Mouse (Mus musculus): Measurements from ENCODE around the gene Gng3. TPM values are rescaled to one million over a fixed set of nuclear protein-coding genes. Genes with fewer than 3 reads are reported as not detected.

The Gng3 gene
- polyA plus RNA-seq, 1 experiment from 2014 or later = 39.8 TPM

DNA sequence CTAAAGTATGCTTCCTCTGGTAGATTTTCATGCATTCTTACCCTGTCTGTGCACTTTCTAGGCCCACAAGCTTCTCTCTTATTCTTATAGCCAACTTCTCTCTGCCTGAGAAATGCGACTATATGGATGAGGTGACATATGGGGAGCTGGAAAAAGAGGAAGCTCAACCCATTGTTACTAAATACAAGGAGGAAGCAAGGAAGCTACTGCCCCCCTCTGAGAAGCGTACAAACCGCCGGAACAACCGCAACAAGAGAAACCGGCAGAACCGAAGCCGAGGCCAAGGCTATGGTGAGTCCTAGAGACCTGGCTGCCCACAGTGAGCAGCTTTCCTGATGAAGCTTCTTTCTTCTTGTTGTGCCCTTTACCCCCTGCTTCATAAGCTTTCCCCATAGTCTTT, 9.3 kb downstream of the Gng3 start, which contains the start of gene AC129217.1:
Gene AC129217.1, plus strand, starts transcription at position 114 of the 400 bp plus-strand sequence.
- Histone ChIP-seq H3K9ac (replicated peaks; ENCODE audit: low read length) (no peak within 1 kb of the TSS), H3K4me3 (ENCODE audit: low read depth, low read length) (no peak within 1 kb of the TSS), H3K9me3 (replicated peaks; ENCODE audit: control insufficient read depth, low read length) (no peaks in the 10 kb centered on the region), H3K4me1 (ENCODE audit: control insufficient read depth, insufficient read depth, low read length) (no peaks in the 10 kb centered on the region), H3K27me3 (ENCODE audit: control insufficient read depth, insufficient read depth, low read length) (no peaks in the 10 kb centered on the region), H3K4me2 (ENCODE audit: low read depth, low read length) (no peak within 1 kb of the TSS), H3K36me3 (replicated peaks; ENCODE audit: control insufficient read depth, insufficient read depth, low read depth, low read length) (peaks cover 48% of the 10 kb centered on the region), H3K27ac (replicated peaks; ENCODE audit: low read depth, low read length) (no peak within 1 kb of the TSS)
- no peak for DNase-seq (ENCODE audit: low spot score)
- 89% methylated on average over 8 of the region's 8 CpGs for WGBS
- ATAC-seq (replicated peaks; ENCODE audit: insufficient number of reproducible peaks, low FRiP score, low TSS enrichment, low read depth) = no peak

DNA sequence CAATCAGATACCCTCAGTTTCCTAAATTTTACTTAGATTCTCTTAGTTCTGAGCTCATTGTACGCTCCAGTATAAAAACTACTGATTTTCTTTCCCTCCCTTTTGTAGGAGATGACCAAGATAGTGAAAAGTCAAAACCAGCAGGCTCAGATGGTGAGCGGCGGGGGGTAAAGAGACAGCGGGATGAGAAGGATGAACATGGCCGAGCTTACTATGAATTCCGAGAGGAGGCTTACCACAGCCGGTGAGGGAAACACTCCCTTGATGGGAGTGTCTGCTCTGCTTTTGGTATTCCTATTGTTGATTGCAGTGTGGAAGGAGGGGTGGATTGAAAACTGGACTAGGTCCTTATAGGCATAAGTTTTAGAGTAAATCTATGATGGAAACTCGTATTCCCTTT, 16.3 kb downstream of the Gng3 start:
- no peak for ATAC-seq (replicated peaks; ENCODE audit: insufficient number of reproducible peaks, low FRiP score, low TSS enrichment, low read depth)
- no peaks in the 10 kb centered on the region for H3K9me3 ChIP-seq (replicated peaks; ENCODE audit: control insufficient read depth, low read length)

GRCm38 (mm10) chr19:8821146-8821545, 17.8 kb downstream of the Gng3 start:
- ATAC-seq (replicated peaks; ENCODE audit: insufficient number of reproducible peaks, low FRiP score, low TSS enrichment, low read depth) = no peak
- 2% methylated on average over 7 of the region's 7 CpGs for WGBS
- H3K36me3 ChIP-seq (replicated peaks; ENCODE audit: control insufficient read depth, insufficient read depth, low read depth, low read length) = peaks cover 17% of the 10 kb centered on the region
- H3K4me1 ChIP-seq (ENCODE audit: control insufficient read depth, insufficient read depth, low read length) = no peaks in the 10 kb centered on the region; the same call in 1 of the 2 replicates
- H3K4me2 ChIP-seq (ENCODE audit: low read depth, low read length) = peak overlapping the region; percentile 83
- H3K4me3 ChIP-seq (ENCODE audit: low read depth, low read length) = peak overlapping the region; percentile 99
- DNase-seq (ENCODE audit: low spot score) = no peak
- no peaks in the 10 kb centered on the region for H3K27me3 ChIP-seq (ENCODE audit: control insufficient read depth, insufficient read depth, low read length)
- H3K9ac ChIP-seq (replicated peaks; ENCODE audit: low read length) = peak overlapping the region; percentile 96
- H3K9me3 ChIP-seq (replicated peaks; ENCODE audit: control insufficient read depth, low read length) = no peaks in the 10 kb centered on the region
- H3K27ac ChIP-seq (replicated peaks; ENCODE audit: low read depth, low read length) = no peak overlapping the region

More for the DNA sequence above, 16.3 kb downstream of the Gng3 start:
- WGBS = 85% methylated on average over 8 of the region's 8 CpGs
- Histone ChIP-seq H3K4me2 (ENCODE audit: low read depth, low read length) (peak overlapping the region; percentile 83), H3K4me3 (ENCODE audit: low read depth, low read length) (peak overlapping the region; percentile 9), H3K27ac (replicated peaks; ENCODE audit: low read depth, low read length) (no peak overlapping the region), H3K36me3 (replicated peaks; ENCODE audit: control insufficient read depth, insufficient read depth, low read depth, low read length) (peaks cover 18% of the 10 kb centered on the region), H3K27me3 (ENCODE audit: control insufficient read depth, insufficient read depth, low read length) (no peaks in the 10 kb centered on the region), H3K4me1 (ENCODE audit: control insufficient read depth, insufficient read depth, low read length) (no peaks in the 10 kb centered on the region), H3K9ac (replicated peaks; ENCODE audit: low read length) (no peak overlapping the region; the same call in 1 of the 2 replicates)
- DNase-seq (ENCODE audit: low spot score) = no peak

DNA sequence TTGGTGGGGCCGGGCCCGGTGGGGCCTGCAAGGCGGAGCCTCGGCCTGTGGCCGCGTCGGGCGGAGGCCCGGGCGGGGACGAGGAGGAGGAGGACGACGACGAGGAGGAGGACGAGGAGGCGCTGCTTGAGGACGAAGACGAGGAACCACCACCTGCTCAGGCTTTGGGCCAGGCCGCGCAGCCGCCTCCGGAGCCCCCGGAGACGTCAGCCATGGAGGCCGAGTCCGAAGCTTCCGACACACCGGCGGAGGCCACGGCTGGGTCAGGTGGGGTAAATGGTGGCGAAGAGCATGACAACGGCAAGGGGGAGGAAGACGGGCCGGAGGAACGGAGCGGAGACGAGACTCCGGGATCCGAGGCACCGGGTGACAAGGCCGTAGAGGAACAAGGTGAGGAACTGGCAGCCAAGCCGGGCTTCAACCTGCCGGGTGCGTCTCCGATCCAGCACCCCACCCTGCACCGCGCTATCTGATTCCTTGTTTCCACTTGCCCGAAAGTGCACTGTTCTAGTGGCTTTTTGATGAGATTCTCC, 18.5 kb downstream of the Gng3 start:
- Histone ChIP-seq H3K27ac (replicated peaks; ENCODE audit: low read depth, low read length) (peak overlapping the region; percentile 98), H3K9ac (replicated peaks; ENCODE audit: low read length) (peak overlapping the region; percentile 96), H3K4me3 (ENCODE audit: low read depth, low read length) (peak overlapping the region; percentile 99), H3K27me3 (ENCODE audit: control insufficient read depth, insufficient read depth, low read length) (no peaks in the 10 kb centered on the region), H3K4me2 (ENCODE audit: low read depth, low read length) (peak overlapping the region; percentile 83), H3K9me3 (replicated peaks; ENCODE audit: control insufficient read depth, low read length) (no peaks in the 10 kb centered on the region), H3K4me1 (ENCODE audit: control insufficient read depth, insufficient read depth, low read length) (no peaks in the 10 kb centered on the region; the same call in 1 of the 2 replicates), H3K36me3 (replicated peaks; ENCODE audit: control insufficient read depth, insufficient read depth, low read depth, low read length) (peaks cover 14% of the 10 kb centered on the region)
- no peak for ATAC-seq (replicated peaks; ENCODE audit: insufficient number of reproducible peaks, low FRiP score, low TSS enrichment, low read depth)
- under 1% methylated on average over 48 of the region's 48 CpGs for WGBS
- no peak for DNase-seq (ENCODE audit: low spot score)

DNA sequence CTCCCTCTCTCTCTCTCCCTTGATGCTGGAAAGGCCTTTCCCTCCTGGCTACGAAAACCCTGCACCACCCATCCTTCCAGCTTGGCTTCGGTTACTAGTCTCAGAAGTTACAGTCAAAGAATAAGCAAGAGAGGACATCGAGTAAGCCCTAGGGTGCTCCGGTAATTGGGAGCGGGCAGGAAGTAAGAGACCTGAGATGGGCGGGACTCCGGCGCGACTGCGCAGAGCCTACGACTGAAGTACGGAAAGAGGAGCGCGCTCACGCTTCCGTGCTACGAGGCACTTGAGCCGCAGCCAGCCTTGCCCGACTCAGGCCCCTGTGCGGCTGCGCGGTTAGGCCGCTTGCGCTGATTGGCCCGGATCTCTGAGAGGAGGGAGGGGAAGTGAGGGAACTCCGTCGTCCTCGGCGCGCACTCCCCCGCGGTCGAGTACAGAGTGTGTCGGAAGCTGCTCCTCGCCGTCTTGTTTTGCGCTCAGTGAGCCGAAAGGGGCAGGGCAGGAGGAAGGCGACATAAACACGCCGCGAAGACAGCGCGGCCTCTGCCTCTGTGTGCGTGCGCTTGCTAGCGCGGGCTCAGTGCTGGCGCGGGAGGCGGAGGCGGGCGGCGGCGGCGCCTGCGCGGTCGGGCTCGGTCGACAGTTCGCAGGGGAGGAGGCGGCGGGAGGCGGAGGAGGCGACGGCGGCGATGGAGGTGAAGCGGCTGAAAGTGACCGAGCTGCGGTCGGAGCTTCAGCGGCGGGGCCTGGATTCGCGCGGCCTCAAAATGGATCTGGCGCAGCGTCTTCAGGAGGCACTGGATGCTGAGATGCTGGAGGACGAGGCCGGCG, 19.2 kb downstream of the Gng3 start, which contains the start of gene Hnrnpul2:
Gene Hnrnpul2, plus strand, starts transcription at position 415 of the 828 bp plus-strand sequence.
- peak; percentile 98 for DNase-seq (ENCODE audit: low spot score)
- no peaks in the 10 kb centered on the region for H3K9me3 ChIP-seq (replicated peaks; ENCODE audit: control insufficient read depth, low read length)
- peaks cover 11% of the 10 kb centered on the region for H3K36me3 ChIP-seq (replicated peaks; ENCODE audit: control insufficient read depth, insufficient read depth, low read depth, low read length)
- H3K27me3 ChIP-seq (ENCODE audit: control insufficient read depth, insufficient read depth, low read length) = no peaks in the 10 kb centered on the region
- peak within 1 kb of the TSS; percentile 99 for H3K4me3 ChIP-seq (ENCODE audit: low read depth, low read length)
- peak within 1 kb of the TSS; percentile 96 for H3K9ac ChIP-seq (replicated peaks; ENCODE audit: low read length)
- ATAC-seq (replicated peaks; ENCODE audit: insufficient number of reproducible peaks, low FRiP score, low TSS enrichment, low read depth) = peak; percentile 97
- H3K4me1 ChIP-seq (ENCODE audit: control insufficient read depth, insufficient read depth, low read length) = no peaks in the 10 kb centered on the region; the same call in 1 of the 2 replicates
- peak within 1 kb of the TSS; percentile 98 for H3K27ac ChIP-seq (replicated peaks; ENCODE audit: low read depth, low read length)
- under 1% methylated on average over 80 of the region's 83 CpGs for WGBS
- H3K4me2 ChIP-seq (ENCODE audit: low read depth, low read length) = peak within 1 kb of the TSS; percentile 83

DNA sequence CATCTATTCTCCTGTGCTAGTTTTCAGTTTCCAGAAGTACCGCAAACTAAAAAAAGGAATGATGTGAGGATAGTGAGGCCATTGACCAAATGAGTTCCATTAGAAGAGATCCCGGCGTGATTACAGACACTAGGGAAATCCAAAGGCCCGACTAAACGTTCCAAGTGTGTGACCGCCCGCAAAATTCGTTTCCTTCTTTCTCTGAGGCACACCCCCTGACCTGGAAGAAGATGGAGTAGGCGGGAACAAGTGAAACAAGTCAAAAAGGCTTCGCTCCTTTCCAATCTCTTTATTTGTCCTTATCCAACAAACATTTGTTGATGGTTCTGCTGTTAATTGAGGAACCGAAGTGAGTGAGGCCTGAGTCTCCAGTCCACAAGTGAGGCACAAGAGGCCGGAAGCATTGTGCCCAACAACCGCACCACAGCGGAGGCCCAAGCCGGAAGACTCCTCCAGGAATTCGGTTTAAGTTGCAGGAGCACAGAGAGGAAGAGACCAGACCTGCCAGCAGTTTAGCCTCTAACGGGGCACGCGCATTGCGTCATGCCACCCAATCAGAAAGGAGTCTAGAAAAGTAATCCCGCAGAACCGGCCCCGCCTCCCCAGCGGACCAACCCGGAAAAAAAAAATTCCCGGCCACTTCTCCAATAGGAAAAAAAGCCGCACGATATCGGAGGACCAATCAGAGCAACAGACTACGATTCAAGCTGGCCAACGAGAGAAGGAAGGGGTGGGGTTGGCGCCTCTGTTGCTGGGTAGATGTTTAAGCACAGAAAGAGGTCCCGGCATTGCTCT, 20.0 kb downstream of the Gng3 start, which contains the start of gene Ttc9c:
Gene Ttc9c, minus strand, starts transcription at position 533 of the 795 bp plus-strand sequence.
- peak; percentile 93 for ATAC-seq (replicated peaks; ENCODE audit: insufficient number of reproducible peaks, low FRiP score, low TSS enrichment, low read depth)
- H3K4me2 ChIP-seq (ENCODE audit: low read depth, low read length) = peak within 1 kb of the TSS; percentile 83
- peak within 1 kb of the TSS; percentile 98 for H3K27ac ChIP-seq (replicated peaks; ENCODE audit: low read depth, low read length)
- under 1% methylated on average over 33 of the region's 33 CpGs for WGBS
- peaks cover 4% of the 10 kb centered on the region; the same call in 1 of the 2 replicates for H3K36me3 ChIP-seq (replicated peaks; ENCODE audit: control insufficient read depth, insufficient read depth, low read depth, low read length)
- H3K4me3 ChIP-seq (ENCODE audit: low read depth, low read length) = peak within 1 kb of the TSS; percentile 99
- H3K4me1 ChIP-seq (ENCODE audit: control insufficient read depth, insufficient read depth, low read length) = no peaks in the 10 kb centered on the region; the same call in 1 of the 2 replicates
- DNase-seq (ENCODE audit: low spot score) = peak; percentile 100
- no peaks in the 10 kb centered on the region for H3K27me3 ChIP-seq (ENCODE audit: control insufficient read depth, insufficient read depth, low read length)
- H3K9me3 ChIP-seq (replicated peaks; ENCODE audit: control insufficient read depth, low read length) = no peaks in the 10 kb centered on the region
- peak within 1 kb of the TSS; percentile 96 for H3K9ac ChIP-seq (replicated peaks; ENCODE audit: low read length)

GRCm38 (mm10) chr19:8818301-8818798, 20.6 kb downstream of the Gng3 start:
- 34% methylated on average over 14 of the region's 14 CpGs for WGBS
- no peak for ATAC-seq (replicated peaks; ENCODE audit: insufficient number of reproducible peaks, low FRiP score, low TSS enrichment, low read depth)
- Histone ChIP-seq H3K27ac (replicated peaks; ENCODE audit: low read depth, low read length) (peak overlapping the region; percentile 75; the same call in 1 of the 2 replicates), H3K9ac (replicated peaks; ENCODE audit: low read length) (peak overlapping the region; percentile 77), H3K4me1 (ENCODE audit: control insufficient read depth, insufficient read depth, low read length) (no peaks in the 10 kb centered on the region; the same call in 1 of the 2 replicates), H3K36me3 (replicated peaks; ENCODE audit: control insufficient read depth, insufficient read depth, low read depth, low read length) (peaks cover 9% of the 10 kb centered on the region; the same call in 1 of the 2 replicates), H3K4me2 (ENCODE audit: low read depth, low read length) (peak overlapping the region; percentile 82), H3K4me3 (ENCODE audit: low read depth, low read length) (peak overlapping the region; percentile 99), H3K9me3 (replicated peaks; ENCODE audit: control insufficient read depth, low read length) (no peaks in the 10 kb centered on the region), H3K27me3 (ENCODE audit: control insufficient read depth, insufficient read depth, low read length) (no peaks in the 10 kb centered on the region)
- DNase-seq (ENCODE audit: low spot score) = no peak
